Mouse (Mus musculus): ENCODE measurements at regions not wholly inside any gene's neighbourhood (a gene's known extent, or its start where the extent isn't known, plus 50 kb on each side); places are given as distances from the start of the nearest gene placed in this dataset.

DNA sequence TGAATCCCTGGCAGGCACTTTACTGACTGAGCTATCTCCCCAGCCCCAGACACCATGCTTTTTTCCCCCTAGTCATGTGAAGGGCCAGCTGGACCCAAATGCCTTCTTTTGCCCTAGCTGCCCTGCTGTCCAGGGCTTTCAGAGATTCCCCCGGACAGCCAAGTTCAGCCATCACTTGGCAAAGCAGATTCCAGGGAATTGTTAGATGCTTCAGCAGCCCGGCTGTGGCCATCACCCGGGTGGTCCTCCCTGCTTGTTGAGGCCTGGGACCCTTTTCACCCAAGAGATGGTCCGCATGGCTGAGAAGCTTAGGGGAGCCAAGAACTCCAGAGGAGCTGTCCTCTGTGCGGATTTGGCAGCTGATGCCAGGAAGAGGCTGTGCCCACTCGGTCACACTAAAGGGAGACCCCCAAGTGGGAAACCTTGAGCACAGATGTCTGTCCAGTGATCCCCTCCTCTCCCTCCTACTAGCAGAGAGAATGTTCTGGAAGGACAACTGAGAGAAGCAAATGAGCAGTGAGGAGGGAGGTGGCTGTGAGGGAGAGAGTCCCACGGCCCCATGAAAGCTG lies 61.8 kb upstream of the Gli2 start:
- DNase-seq: no peak

DNA sequence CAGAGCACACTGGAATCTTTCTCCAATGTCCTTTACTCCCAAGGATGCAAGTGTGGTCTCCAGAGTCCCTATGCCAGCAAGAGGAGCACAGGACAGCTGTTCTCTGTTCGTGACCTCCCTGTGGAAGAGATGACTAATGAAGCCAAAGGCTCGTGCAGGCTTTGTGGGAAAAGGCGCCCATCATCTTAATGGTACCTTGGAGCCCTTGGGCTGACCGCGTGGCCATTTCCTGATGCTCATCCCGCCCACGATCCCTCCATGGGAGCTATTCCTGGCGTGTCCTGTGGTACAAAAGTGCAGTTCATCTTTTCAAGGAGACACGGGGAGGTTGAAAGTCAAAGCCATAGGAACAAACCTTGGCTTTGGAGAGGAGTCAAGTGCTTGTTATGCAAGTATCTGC lies 55.2 kb upstream of the Gli2 start:
- no peak for DNase-seq

DNA sequence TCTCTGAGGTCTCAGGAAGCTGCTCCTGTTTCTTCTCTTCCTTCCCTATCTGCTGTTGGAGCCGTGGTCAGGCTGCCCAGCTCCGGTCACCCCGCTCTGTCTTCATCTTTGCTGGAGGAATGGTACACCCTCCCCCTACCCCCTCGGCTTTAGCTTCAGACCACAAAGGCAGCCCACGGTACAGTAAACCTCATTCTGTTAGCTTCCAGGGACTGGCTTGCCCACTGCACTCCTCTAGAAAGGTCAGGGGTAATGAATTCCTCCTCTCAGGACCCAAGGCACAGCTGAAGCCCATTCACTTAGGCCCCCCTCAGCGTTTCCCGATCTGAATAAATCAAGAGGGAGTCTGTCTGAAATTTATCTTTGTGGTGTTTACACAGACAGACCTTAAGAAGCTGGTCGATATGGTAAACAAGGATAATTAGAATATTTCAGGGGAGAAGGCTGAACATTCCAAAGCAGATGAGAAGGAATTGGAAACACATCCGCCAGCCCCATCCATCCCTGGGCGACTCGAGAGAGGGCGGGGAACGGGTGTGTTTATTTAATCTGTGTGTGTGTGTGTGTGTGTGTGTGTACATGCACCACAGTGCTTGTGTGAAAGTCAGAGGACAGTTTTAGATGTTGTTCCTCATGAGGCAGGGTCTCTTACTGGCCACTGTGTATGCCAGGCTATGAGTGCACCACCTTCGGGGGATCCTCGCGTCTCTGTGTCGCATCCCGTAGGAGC lies 53.0 kb upstream of the Gli2 start:
- DNase-seq: no peak

Data from cerebellum, postnatal 36 days (tissue).